Mouse (Mus musculus) heart, postnatal 0 days (tissue): ENCODE results near the gene Cd8a. TPM values are rescaled to one million over a fixed set of nuclear protein-coding genes. Genes with fewer than 3 reads are reported as not detected.

ENCODE experiments used
- ATAC-seq: fragments of 200-750 bp; cut with Nextera tagmentation; 2 replicates; pipeline ENCODE4 v1.8.0; 2017; ENCODE audit warnings: low read depth, moderate number of reproducible peaks, moderate library complexity; ENCODE audit not compliant: insufficient read depth
- DNase-seq: peaks from one replicate; pipeline ENCODE4 v3.0.0-alpha.2; 2016; ENCODE audit warnings: low spot score
- H3K27ac ChIP-seq: fragments of 300-500 bp; sonication (generic); 2 replicates; pipeline ENCODE4 v1.5.1; 2014; ENCODE audit warnings: low read depth, mild to moderate bottlenecking
- H3K27me3 ChIP-seq: fragments of 300-500 bp; sonication (generic); 2 replicates; pipeline ENCODE4 v1.6.1; 2014; ENCODE audit warnings: low read length, mixed read lengths; ENCODE audit not compliant: control insufficient read depth, insufficient read depth
- H3K36me3 ChIP-seq: fragments of 300-500 bp; sonication (generic); replicated peaks from 2 replicates; pipeline ENCODE4 v1.6.1; 2014; ENCODE audit warnings: low read length, mixed read lengths; ENCODE audit not compliant: control insufficient read depth, insufficient read depth
- H3K4me1 ChIP-seq: fragments of 300-500 bp; sonication (generic); 2 replicates; pipeline ENCODE4 v1.6.1; 2014; ENCODE audit warnings: antibody characterized with exemption; ENCODE audit not compliant: control insufficient read depth, insufficient read depth
- H3K4me2 ChIP-seq: fragments of 300-500 bp; sonication (generic); 2 replicates; pipeline ENCODE4 v1.6.1; 2014; ENCODE audit warnings: low read depth, mild to moderate bottlenecking, low read length, moderate library complexity
- H3K4me3 ChIP-seq: fragments of 300-500 bp; sonication (generic); 2 replicates; pipeline ENCODE4 v1.5.1; 2014; ENCODE audit warnings: low read depth, low read length
- H3K9ac ChIP-seq: fragments of 300-500 bp; sonication (generic); replicated peaks from 2 replicates; pipeline ENCODE4 v1.6.1; 2014; ENCODE audit warnings: low read depth, low read length, mixed read lengths
- H3K9me3 ChIP-seq: fragments of 300-500 bp; sonication (generic); replicated peaks from 2 replicates; pipeline ENCODE4 v1.6.1; 2016; ENCODE audit warnings: low read length; ENCODE audit not compliant: control insufficient read depth
- CTCF ChIP-seq: IDR thresholded peaks from 2 replicates; pipeline ENCODE4 v1.5.1; 2016; ENCODE audit warnings: antibody characterized with exemption, control low read depth, low read depth
- EP300 ChIP-seq: IDR thresholded peaks from 2 replicates; pipeline ENCODE4 v1.6.1; 2016; ENCODE audit warnings: antibody characterized with exemption, low read depth
- WGBS: fragments of 180-500 bp; shearing (Covaris S2); extraction: QIAGEN DNeasy Blood & Tissue Kit; methylation state at CpG from one replicate; pipeline ENCODE4 v1.1.7; 2014; 5-methylcytosine and 5-hydroxymethylcytosine counted together
- polyA plus RNA-seq: library from polyadenylated mRNA; unstranded; fragments of >200 nt; fragmentation: Nextera tagmentation; extraction: Ambion mirVana; gene quantifications from 2 replicates; pipeline ENCODE4 v1.2.1, GENCODE M21; 2015
- total RNA-seq: library from RNA; depleted of rRNA; stranded (reverse); fragments of >200 nt; gene quantifications from 2 replicates; pipeline ENCODE4 v1.2.3, GENCODE M21; 2014; ENCODE audit warnings: low replicate concordance

The Cd8a gene
- total and polyA plus RNA-seq, 2 experiments from 2014 or later = 0.04 TPM; not detected in 1

GRCm38 (mm10) chr6:71376711-71377110, 3.5 kb downstream of the Cd8a start:
- Histone ChIP-seq H3K27ac (no peak overlapping the region), H3K4me3 (no peak overlapping the region; the same call in 1 of the 2 replicates), H3K27me3 (no peaks in the 10 kb centered on the region), H3K4me2 (no peak overlapping the region; the same call in 1 of the 2 replicates), H3K4me1 (no peaks in the 10 kb centered on the region), H3K9ac (no peak overlapping the region), H3K36me3 (no peaks in the 10 kb centered on the region), H3K9me3 (no peaks in the 10 kb centered on the region)
- TF ChIP-seq CTCF = no peak
- TF ChIP-seq EP300 = no peak
- DNase-seq (no peak), ATAC-seq (no peak)
- WGBS = 96% methylated on average over 13 of the region's 13 CpGs

DNA sequence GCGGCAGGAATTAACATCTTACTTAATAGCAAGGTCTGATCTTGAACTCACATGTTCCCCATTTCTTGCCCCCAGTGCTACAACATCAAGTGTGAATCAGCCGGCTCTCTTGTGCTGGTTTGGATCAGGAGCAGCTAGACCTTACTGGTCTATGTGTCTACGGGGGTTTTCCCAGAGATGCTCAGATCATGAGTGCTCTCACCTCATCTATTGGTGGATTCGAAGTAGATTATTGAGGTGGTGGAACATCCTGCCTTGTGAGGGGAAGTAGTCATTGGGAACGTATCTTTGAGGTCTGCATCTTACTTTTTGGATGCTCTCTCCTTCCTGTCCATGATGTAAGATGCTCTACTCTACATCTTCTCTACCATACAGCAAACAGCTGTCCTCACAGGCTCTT, 8.4 kb downstream of the Cd8a start:
- 77% methylated on average over 5 of the region's 5 CpGs for WGBS
- no peaks in the 10 kb centered on the region for H3K9me3 ChIP-seq
- no peaks in the 10 kb centered on the region for H3K36me3 ChIP-seq
- ATAC-seq (no peak), DNase-seq (no peak)
- no peak overlapping the region for H3K9ac ChIP-seq
- H3K27me3 ChIP-seq = no peaks in the 10 kb centered on the region
- H3K4me3 ChIP-seq = no peak overlapping the region
- H3K4me2 ChIP-seq = no peak overlapping the region
- no peaks in the 10 kb centered on the region for H3K4me1 ChIP-seq
- TF ChIP-seq EP300 (no peak), CTCF (no peak)
- H3K27ac ChIP-seq = no peak overlapping the region

- Histone ChIP-seq H3K4me1 (peaks cover 13% of the 10 kb centered on the region), H3K36me3 (peaks cover 23% of the 10 kb centered on the region; the same call in 1 of the 2 replicates), H3K9me3 (no peaks in the 10 kb centered on the region), H3K27me3 (no peaks in the 10 kb centered on the region), H3K9ac (no peak overlapping the region), H3K4me2 (no peak overlapping the region), H3K4me3 (no peak overlapping the region), H3K27ac (no peak overlapping the region)
- DNase-seq (no peak), ATAC-seq (no peak)
- WGBS = 82% methylated on average over 2 of the region's 2 CpGs
- TF ChIP-seq CTCF (no peak), EP300 (no peak)
These were observed 17.3 kb downstream of the Cd8a start for GRCm38 (mm10) chr6:71390496-71390895.

GRCm38 (mm10) chr6:71396016-71396415, 22.8 kb downstream of the Cd8a start:
- Histone ChIP-seq H3K4me1 (peaks cover 13% of the 10 kb centered on the region), H3K4me2 (no peak overlapping the region; the same call in 1 of the 2 replicates), H3K27ac (peak overlapping the region; percentile 30; the same call in 1 of the 2 replicates), H3K9me3 (no peaks in the 10 kb centered on the region), H3K27me3 (no peaks in the 10 kb centered on the region), H3K9ac (no peak overlapping the region), H3K36me3 (peaks cover 39% of the 10 kb centered on the region), H3K4me3 (peak overlapping the region; percentile 16; the same call in 1 of the 2 replicates)
- ATAC-seq (no peak), DNase-seq (no peak)
- WGBS = 90% methylated on average over 1 of the region's 1 CpGs
- TF ChIP-seq CTCF (no peak), EP300 (no peak)

DNA sequence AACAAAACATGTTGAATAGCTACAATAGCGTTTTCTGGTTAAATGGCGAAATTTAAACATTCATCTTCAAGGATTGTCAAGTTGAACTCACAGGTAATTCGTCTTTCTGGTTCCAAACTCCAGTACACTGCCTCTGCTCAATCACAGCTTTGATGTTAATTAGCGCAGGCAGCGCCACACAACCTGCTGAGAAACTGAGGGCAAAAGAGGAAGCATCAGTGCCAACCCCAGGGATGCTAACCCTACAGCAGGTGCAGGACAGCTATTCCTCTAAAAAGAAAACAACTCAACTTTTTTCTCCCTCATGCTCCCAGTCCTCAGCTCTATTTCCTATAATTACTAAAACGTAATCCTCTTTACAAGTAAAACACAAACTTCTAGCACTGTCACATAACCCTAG, 23.5 kb downstream of the Cd8a start:
- 89% methylated on average over 6 of the region's 6 CpGs for WGBS

More for the DNA sequence above, 23.5 kb downstream of the Cd8a start:
- ATAC-seq (no peak), DNase-seq (no peak)
- no peak for TF ChIP-seq CTCF
- Histone ChIP-seq H3K36me3 (peaks cover 34% of the 10 kb centered on the region), H3K9ac (no peak overlapping the region), H3K4me1 (peaks cover 13% of the 10 kb centered on the region), H3K4me3 (no peak overlapping the region), H3K4me2 (no peak overlapping the region), H3K27ac (no peak overlapping the region), H3K27me3 (no peaks in the 10 kb centered on the region), H3K9me3 (no peaks in the 10 kb centered on the region)
